Mouse (Mus musculus): ENCODE data around the gene Apol10b.
"Not testable (repeated sequence)": the region's sequence is repeated elsewhere in the genome, so short reads cannot be mapped to it uniquely, and the experiment has no call there.

The Apol10b gene

GRCm38 (mm10) chr15:77595961-77596360 lies at the start of gene Apol10b:
Gene Apol10b, minus strand, starts transcription at chr15:77596125.
- no peak for DNase-seq (ENCODE audit: low read depth, low spot score)

GRCm38 (mm10) chr15:77643176-77643575 lies 47.3 kb upstream of the Apol10b start, which contains the start of gene Apol11b:
Gene Apol11b, minus strand, starts transcription at chr15:77643286.
- not testable (repeated sequence) for DNase-seq (ENCODE audit: low read depth, low spot score)

- not testable (repeated sequence) for DNase-seq (ENCODE audit: low read depth, low spot score)
These were observed 33.9 kb upstream of the Apol10b start for GRCm38 (mm10) chr15:77629822-77630221.

- DNase-seq (ENCODE audit: low read depth, low spot score): not testable (repeated sequence)
These were observed 32.7 kb upstream of the Apol10b start for GRCm38 (mm10) chr15:77628647-77629046.

GRCm38 (mm10) chr15:77626471-77626870 lies 30.5 kb upstream of the Apol10b start:
- not testable (repeated sequence) for DNase-seq (ENCODE audit: low read depth, low spot score)

- DNase-seq (ENCODE audit: low read depth, low spot score): no peak
These were observed 28.8 kb upstream of the Apol10b start for GRCm38 (mm10) chr15:77624710-77625109.

- DNase-seq (ENCODE audit: low read depth, low spot score): no peak
These were observed 10.1 kb upstream of the Apol10b start for GRCm38 (mm10) chr15:77606069-77606468.

GRCm38 (mm10) chr15:77598958-77599357 lies 3.0 kb upstream of the Apol10b start, which contains the start of gene Gm36245:
Gene Gm36245, plus strand, starts transcription at chr15:77599258.
- no peak for DNase-seq (ENCODE audit: low read depth, low spot score)

- DNase-seq (ENCODE audit: low read depth, low spot score): no peak
These were observed 2.5 kb upstream of the Apol10b start for GRCm38 (mm10) chr15:77598429-77598828.

GRCm38 (mm10) chr15:77593557-77593956 lies 2.4 kb downstream of the Apol10b start:
- no peak for DNase-seq (ENCODE audit: low read depth, low spot score)

GRCm38 (mm10) chr15:77590881-77591280 lies 5.0 kb downstream of the Apol10b start:
- no peak for DNase-seq (ENCODE audit: low read depth, low spot score)

GRCm38 (mm10) chr15:77588981-77589380 lies 6.9 kb downstream of the Apol10b start:
- no peak for DNase-seq (ENCODE audit: low read depth, low spot score)

GRCm38 (mm10) chr15:77587026-77587425 lies 8.9 kb downstream of the Apol10b start:
- no peak for DNase-seq (ENCODE audit: low read depth, low spot score)

GRCm38 (mm10) chr15:77581681-77582080 lies 14.2 kb downstream of the Apol10b start:
- DNase-seq (ENCODE audit: low read depth, low spot score): no peak

- no peak for DNase-seq (ENCODE audit: low read depth, low spot score)
These were observed 16.6 kb downstream of the Apol10b start for GRCm38 (mm10) chr15:77579311-77579710.

- DNase-seq (ENCODE audit: low read depth, low spot score): no peak
These were observed 17.1 kb downstream of the Apol10b start for GRCm38 (mm10) chr15:77578801-77579200.

- no peak for DNase-seq (ENCODE audit: low read depth, low spot score)
These were observed 32.7 kb downstream of the Apol10b start for GRCm38 (mm10) chr15:77563219-77563618.

- no peak for DNase-seq (ENCODE audit: low read depth, low spot score)
These were observed 34.1 kb downstream of the Apol10b start, which contains the start of gene 1700025B11Rik for GRCm38 (mm10) chr15:77561792-77562191. Gene 1700025B11Rik, minus strand, starts transcription at chr15:77561892.

- not testable (repeated sequence) for DNase-seq (ENCODE audit: low read depth, low spot score)
These were observed 56.7 kb downstream of the Apol10b start for GRCm38 (mm10) chr15:77539221-77539620.
